Mouse (Mus musculus) cerebellum, postnatal 14 days (tissue): ENCODE measurements at regions not wholly inside any gene's neighbourhood (a gene's known extent, or its start where the extent isn't known, plus 50 kb on each side); places are given as distances from the start of the nearest gene placed in this dataset.
A peak's percentile ranks its signal among the peaks of the same experiment; 100 is the strongest.

ENCODE experiments used
- DNase-seq, 2 experiments: peaks; one replicate each; pipeline ENCODE4 v3.0.0; 2021; ENCODE audit warnings: mixed read lengths in 2 of 2

DNA sequence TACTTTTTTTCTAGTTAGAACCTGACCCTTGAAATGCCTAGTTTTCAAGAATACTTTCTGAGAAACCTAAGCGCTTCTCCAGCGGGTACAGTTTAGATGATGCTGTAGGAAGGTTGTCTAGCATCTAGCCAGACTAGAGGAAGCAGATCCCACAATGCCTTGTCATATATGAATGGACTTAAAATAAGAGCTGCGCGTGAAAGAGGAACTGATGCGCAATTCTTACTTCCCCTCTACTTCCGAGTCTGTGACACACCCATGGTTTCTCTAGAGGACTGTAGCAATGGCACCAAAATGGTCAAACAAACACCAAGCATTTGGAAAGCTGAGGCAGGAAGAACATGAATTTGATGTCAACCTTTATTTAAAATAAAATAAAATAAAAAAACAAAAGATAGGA is 167.6 kb upstream of the Tyw5 start:
- DNase-seq: no peak

DNA sequence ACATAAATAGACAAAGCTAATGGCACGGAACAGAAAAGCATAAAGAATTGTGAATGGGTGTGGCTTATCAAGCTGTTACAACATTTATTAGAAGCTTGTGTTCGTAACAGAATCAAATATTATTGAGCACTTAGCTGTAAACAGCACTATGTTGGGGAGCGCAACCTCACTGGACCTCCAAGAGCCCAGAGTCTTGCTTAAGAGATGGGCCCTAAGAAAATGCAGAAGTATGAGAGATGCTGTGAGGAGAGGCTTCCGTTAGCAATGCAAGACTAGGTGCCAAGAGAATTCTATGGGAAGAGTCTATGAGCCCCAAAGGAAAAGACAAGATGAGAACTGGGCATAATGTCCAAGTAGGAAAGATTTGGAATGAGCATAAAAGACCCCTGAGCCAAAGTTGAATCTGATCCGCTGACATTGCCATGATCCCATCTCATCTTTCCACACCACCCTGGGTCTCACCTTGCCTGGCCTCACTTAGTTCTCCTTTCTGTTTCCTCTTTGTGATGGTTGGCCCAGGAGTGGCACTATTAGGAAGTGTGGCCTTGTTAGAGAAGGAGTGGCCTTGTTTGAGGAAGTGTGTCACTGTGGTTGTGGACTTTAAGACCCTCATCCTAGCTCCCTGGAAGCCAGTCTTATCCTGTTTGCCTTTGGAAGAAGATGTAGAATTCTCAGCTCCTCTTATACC is 169.3 kb upstream of the Tyw5 start:
- no peak for DNase-seq

DNA sequence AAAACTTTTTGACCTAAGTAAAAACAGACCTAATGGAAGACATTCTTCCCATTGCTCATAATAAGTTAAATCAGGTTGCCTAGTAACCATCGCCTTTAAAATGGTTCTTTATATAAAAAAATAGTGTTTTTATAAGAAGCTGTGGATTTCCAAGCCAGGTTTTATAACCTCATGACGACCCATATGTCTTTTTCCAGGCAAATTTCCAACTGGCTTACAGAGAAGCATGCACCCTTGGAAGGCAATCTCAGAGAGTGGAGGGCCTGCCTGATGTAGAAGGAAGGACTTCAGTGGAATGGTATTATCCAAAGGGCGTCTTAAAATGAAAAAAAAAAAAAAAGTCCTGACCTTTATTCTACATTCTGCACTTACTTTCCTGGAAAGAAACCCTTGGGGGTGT is 172.2 kb upstream of the Tyw5 start:
- no peak for DNase-seq

DNA sequence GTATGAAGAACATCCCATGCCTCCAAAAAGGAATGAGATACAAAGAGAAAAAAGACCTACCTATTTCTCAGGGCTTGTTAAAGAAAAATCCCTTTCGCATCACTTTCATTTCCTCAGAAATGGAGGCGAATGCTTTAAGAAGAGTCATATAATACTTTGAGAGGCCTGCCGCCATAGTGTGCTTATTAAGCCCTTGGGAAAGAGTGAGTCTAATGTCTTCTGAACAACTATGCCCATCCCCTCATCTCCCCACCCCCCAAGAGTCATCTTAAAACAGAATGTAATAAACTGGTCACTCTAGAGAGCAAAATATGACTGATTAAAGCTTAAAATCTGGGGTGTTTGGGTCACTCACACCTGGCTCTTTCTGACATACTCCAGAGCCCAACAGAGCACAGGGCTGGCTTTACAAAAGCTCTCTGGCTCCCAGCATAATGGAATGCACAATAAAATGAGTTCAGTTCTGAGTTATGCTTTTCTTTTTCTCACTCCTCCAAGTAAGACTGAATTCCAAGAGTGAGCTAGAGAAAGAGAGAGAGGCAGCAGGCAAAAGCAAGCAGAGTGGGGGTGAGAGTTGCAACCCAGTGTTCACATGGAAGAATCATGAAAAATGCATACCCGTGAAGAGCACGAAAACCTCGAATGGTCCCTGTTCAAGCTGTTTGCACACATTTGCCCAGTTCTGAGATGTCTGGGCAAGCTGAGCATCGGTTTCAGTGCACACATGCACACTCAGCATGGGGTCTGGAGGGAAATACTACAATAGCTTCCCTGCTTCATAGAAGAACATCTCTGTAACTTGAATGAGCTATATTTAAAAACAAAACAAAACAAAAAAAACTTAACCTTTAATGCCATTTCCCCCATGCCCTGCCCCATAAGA is 180.0 kb upstream of the Spats2l start:
- peak; percentile 66 to 74 for DNase-seq

DNA sequence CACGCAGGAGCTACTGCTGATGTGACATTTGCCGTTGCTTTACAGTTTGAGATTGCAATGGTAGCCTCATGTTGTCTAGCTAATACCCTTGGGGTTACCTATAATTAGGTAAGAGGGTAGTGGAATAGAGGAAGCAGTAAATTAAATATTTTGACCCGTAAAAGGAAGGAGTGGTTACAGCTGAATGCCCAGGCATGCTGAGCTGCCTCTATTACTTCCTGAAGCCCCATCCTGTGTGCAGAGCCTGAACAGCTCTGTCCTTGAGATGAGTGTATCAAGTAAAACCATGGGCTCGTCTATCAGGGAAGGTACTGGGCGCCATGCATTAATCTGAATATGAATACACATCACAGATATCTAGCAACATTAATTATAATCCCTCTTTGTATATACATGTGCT is 179.1 kb upstream of the Spats2l start:
- DNase-seq: peak in 1 of 2 experiments; percentile 5

DNA sequence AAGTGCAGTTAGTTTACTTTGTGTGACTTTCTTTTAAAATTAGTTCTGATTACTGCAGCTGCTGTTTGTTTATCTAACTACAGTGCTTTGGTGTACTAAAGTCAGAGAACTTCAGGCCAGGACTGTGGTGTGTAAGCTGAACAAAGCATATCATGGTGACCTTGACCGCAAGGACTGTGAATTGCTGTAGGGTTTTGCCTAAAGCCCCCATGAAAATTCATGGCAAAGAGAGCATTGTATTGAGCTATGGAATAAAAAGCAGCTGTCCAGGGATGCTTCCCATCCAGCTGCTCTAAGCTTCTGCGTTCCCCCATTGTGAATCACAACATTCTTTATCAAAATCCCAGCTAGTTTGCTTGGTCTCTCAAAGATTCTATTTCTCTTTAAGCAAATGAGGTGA is 173.0 kb upstream of the Spats2l start:
- no peak for DNase-seq

DNA sequence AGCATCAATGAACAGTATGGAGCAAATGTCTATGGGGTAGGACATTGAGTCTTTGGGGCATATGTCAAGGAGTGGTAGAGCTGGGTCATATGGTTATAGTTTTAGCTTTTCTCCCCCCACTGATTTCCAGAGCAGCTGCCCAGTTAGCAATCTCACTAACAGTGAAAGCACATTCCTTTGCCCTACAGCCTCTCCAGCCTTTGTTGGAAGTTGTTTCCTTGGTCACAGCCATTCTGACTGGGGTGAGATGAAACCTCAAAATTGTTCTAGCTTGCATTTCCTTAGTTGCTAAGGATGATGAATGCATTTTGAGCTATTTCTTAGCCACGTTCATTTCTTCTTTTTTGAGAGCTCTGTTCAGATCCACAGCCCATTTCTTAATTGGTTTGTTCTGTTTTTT is 168.4 kb upstream of the Spats2l start:
- DNase-seq: no peak

DNA sequence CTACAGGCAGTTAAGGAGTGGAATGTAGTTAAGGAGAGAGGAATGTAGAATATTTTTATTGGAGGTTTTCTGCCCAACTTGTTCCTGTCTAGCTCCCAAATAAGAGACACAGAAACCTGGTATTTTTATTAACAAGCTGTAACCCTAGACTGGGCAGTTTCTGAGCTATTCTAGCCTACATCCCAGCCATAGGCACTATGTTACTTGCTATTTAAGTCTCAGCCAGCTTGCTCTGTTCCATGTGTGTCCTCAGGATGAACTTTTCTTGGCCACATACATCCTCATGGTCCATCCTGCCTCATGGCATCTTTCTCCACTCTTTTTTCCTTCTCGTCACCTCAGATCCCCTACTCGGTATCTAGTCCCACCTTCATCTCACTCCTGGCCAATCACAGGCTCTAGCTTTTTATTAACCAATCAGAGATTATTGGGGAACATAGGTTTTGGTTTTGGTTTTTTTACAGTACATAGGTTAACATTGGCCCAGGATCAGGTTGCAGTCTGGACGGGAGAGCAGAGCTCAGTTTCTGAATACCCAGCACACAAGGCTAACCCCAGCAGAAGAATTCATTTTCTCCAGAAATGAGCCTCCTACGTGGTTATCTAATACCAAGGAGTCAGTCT is 167.8 kb upstream of the Spats2l start:
- no peak for DNase-seq

DNA sequence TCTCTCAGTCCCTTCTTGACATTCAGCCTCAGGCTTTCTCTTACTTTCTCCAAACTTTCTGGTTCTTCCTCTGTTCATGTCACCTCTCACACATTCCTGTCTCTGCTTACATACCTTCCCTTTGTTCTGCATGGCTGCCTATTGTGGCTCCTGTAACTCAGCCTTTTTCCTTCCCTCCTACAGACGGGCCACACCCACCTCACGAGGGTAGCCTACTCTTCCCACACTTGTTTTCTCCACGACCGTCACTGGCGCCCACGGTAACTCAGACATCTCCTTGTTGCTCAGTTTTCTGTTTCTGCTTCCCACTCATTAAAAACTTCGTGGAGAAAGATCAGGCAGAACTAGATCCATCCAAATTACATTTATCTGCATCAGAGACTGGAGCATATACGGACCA is 166.9 kb upstream of the Spats2l start:
- DNase-seq: no peak

DNA sequence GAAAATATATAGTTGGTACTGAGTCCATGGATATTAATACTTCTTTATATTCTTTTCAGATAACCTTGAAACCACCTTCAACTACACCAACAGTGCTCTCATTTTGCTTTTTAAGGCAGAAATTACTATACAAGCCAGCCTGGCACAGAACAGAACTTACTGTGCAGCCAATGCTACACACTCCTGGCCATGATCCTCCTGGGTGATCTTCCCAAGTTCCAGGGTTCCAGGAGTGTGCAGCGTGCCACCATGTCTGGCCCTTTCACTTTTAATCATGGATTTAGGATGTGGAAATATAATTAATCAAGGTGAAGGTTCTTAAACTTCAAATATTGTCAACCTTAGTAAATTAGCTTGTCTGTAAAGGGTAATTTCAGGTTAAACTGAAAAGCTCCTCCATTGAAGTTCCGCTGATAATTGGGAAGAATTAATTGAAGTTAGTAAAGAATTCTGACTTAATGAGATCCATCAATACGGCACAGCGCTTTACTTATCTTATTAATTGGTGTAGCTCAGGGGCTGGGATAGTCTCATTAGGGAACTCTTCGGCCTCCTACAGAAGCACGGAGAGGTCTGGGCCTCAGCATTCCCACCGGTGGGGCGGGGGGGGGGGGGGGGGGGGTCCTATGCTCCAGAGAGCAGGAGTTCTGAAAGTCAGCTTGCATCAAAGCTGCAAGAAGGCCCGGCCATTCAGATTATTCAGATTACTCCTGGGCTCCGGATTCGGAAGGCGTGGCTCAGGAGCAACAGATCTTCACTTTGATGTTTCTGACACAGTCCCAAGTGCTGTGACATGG is 166.1 kb upstream of the Spats2l start:
- no peak for DNase-seq

DNA sequence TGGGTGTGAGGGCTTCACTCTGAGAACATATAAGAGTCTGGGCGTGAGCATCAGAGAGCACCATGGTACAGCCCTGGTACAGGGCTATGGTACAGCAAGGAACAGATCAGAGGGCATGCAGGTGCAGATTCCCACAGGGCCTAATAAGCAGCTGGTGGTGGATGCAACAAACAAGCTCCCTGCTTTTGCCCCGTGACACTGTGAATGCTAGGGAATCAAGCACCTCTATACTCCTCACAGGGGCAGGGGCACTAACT is 165.6 kb upstream of the Spats2l start:
- DNase-seq: no peak

DNA sequence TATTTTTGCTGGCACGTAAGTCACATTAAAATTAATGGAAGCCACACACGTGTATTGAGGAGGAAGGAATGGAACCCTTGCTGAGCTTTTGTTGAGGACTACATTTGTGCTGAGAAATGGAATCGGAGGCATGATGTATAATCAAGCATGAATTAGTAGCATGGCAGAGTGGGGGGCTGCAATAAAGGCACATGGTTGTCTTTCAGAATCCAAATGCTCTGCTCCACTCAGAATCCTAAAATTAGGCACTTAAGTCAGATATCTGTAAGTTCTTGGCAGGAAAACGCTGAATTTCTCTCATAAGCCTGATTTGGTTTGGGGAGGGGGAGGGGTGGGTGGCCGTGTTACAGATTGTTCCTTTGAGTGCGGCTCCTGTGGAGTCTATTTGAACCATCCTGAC is 164.7 kb upstream of the Spats2l start:
- no peak for DNase-seq

DNA sequence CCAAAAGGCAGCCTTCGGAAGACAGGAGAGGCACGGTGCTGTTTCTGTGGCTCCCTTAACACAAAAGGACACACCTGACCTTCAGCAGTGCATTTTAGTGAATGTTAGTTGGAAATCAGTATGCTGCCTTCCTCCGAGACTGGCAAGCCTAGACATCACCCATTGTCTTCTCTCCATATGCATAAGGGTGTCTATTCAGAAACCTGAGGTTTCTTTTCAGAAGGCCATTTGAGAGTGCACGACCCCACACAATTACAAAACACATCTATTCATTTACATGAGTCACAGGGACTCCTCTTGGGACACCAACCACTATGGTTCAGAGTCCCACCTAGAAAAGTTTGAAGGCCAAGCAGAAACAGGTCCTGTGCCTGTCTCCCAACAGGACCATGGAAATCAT is 161.8 kb upstream of the Spats2l start:
- DNase-seq: no peak

DNA sequence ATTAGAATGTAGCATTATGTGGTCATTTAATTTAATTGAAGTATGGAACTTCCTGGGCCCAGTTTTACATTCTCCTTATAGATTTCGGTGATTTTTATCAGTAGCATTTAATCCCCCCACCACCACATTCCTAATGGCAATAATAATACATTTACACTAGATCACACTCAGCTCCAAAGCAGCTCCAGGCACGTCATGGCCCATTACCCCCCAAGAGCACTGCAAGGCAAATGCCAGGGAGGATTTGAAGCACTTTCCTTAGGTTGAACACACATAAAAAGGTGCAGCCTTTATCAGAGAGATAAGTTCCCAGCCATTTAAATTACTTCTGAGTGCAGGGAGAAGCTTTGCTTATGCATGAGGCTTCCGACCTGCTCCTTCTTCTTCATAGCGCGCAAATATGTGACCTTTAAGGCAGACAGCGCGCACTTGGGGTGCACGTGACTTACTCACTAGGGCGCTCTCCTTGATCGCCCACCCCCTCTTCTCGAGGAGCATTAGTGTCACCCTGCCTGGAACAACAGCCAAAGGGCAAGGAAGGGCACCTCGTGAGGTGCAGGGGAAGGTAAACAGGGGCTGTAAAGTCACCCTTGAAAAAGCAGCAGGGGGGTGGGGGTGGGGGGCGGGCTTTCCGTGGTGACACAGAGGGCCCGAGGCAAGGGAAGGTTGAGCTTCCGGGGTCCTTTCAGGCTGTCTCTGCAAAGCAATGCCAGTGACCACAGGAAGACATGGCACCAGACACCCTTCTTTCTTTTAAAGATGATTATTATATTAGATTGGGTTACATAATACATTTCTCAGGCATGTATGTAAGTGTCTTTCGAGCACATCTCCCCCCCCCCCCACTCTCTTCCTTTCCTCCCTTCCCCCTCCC is 160.8 kb upstream of the Spats2l start:
- no peak for DNase-seq

DNA sequence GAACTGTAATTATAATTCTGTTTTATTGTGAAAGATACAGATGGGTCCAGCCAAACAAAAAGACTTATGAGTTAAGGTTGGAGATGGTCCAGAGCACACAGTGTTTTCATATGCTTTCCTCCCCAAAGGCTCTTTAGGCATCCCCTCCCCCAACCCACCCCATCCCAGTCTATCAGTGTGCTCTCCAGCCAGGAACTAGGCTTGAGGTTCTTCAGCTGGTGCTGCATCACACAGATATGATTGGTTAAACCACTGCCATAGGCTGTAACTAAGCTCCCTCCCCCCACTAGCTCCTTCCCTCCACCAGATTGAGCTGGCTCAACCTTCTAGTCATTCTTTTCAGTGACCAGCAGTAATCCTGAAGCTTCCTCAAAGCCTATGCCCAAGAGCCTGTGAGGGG is 158.8 kb upstream of the Spats2l start:
- DNase-seq: no peak

DNA sequence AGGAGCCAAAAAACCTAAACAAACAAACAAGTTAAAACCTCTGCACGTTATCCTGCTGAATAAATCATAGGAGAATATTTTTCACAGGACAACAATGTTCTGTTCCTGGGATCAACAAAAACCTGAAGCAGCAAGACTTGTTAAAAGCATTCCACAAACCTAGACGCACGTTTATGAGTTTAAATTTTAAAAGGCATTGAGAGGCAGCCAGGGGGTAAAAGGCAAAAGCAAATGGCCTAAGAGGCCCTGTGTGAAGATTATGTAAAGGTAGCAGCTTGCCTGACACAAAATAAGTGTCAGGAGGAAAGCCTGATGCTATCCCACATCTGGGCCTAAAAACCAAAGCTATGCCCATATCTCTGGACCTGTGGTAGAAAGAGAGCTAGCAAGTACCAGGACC is 156.6 kb upstream of the Spats2l start:
- DNase-seq: no peak

DNA sequence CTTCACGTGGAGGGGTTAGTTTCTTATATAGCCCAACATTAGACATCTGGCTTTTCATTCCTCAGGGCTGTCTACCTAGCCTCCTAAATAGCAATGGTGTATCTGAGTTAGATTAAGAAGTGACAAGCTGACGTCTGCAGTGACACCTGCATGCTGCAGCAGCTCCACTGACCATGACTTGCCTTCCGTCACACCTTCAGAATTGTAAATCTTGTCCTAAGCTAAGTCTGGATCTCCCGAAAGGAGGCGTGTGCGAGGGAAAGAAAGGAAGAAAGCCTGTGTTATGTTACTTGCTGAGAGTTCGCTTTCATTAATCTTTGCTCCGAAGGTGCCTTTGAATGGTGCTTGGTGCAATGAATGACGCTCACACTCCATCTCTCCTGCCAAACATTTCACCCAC is 151.4 kb upstream of the Spats2l start:
- no peak for DNase-seq

DNA sequence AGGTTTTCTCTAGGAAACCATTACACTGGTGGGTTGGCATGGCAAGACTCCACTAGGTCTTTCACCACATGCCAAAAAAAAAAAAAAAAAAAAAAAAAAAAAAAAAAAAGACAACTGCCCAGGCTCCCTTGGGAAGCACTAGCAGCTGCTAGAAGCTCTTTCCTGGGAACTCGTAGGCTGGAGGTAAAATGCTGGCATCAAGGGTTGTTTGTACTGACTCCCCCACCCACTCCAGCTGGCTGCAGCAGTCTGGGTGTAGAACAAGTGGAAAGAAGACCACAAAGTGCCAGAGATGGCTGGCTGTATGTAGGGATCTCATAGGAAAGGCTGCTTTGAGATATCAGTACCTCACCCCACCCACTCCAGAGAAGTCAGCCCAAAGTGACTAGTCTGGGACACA is 140.0 kb upstream of the Spats2l start:
- no peak for DNase-seq

DNA sequence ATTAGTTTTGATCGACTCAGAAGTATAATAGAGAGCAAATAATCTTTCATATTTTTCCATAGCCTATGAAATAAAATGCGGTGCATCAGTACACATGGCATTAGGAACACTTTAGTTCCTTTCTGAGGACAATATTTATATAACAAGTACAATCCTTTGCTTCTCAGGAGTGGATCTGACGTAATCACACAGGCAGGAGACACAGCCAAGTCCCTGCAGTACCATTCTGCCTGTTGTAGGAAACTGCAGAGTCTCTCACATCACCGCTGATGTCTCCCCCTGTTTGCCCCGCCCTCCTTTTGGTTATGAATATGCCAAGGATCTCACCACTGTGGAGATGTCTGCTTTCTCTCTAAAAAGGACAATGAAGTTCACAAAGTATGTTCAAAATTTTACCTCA is 131.8 kb upstream of the Spats2l start:
- DNase-seq: no peak

DNA sequence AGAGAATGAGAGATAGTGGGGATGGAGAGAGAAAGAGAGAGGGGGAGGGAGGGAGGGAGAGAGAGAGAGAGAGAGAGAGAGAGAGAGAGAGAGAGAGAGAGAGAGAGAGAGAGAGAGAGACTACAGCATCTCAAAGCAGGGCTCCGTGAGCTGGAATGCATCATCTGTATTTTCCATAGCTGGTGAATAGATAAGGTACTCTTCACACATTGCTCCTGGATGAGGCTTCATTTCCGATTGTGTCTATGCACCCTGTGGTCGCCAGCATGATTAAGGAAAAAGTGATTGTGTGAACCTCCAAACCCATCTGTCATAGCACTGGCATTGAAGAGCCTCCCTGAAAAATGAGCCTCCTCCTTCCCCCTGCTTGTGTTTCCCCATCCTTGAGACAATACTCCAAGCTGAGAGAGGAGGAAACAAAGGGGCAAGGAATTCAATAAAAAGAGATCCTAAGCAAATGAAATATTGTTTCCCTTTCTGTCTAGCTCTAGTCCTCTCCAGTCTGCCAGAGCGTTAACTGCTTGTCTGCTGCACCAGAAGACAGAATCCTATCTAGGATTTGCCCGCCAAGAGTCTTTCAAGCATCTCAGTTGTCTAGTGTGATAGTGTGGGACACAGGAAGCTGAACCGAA is 130.4 kb upstream of the Spats2l start:
- peak in 1 of 2 experiments; percentile 2 for DNase-seq

DNA sequence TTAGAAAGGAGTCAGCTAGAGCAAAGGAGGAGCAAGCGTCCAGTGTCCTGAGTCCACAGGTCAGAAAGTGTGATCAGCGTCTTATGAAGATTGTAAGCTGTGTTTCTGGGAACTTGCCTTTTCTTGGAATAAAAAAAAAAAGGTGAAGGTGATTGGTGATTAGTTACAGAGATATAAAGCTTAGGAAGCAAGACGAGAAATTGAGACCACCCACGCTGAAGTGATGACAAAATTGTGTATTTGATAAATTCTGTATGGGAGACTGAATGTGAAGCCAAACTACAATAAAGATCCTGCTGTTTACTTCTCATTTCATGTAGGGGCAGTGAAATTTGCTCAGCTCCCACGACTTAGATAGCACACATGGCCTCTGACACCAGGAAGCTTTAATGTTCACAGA is 109.0 kb upstream of the Spats2l start:
- DNase-seq: no peak

DNA sequence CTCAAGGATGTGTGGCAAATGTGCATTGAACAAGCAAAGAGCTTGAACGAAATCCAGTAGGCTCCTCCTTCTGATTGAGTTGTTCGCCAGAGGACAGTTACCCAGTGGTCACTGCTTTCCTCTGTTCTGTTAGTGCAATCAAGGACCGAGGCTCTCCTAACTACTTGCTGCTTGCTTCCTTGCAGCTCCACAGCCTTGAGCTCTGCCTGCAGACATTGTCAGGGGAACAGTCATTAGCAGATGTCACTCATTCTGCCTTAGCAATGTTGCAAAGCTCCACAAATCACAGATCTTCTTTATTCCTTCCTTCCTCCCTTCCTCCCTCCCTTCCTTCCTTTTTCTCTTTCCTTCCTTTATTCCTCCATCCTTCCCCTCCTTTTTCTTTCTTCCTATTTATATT is 108.2 kb upstream of the Spats2l start:
- no peak for DNase-seq
